Mouse (Mus musculus): ENCODE data around the gene Tcp11.

GRCm38 (mm10) chr17:28021911-28022310 lies 58.5 kb downstream of the Tcp11 start:
- no peak for TF ChIP-seq POLR2A (IDR thresholded peaks at IDR 0.05; ENCODE audit: control insufficient read depth, low read depth, low read length)
- TF ChIP-seq CTCF (IDR thresholded peaks at IDR 0.05; ENCODE audit: control insufficient read depth, insufficient read depth, insufficient replicate concordance, low read depth, low read length): no peak

Measured in testis, adult 2 months (tissue).